9 mouse cellular contexts compared by ENCODE assay signal in genomic region chr12:27657536-27657935, GRCm38 (mm10).
DNase-seq lines count a peak whose midpoint lies in the region; ATAC-seq and TF ChIP-seq lines count a peak whose summit lies in the region.
"Had no signal": no experiment of that assay in that cellular context is flagged by ENCODE, and none has a peak within 500 bp of the region (broad histone marks: within the 10 kb centered on the region; RNA-seq: fewer than 3 reads in every experiment).

No protein-coding gene starts in this region.

- 80% methylated on average over 4 of the region's 4 CpGs for WGBS in kidney, adult 2 months
- 84% methylated on average over 4 of the region's 4 CpGs for WGBS in kidney, embryonic 14.5 days

- no peaks in the 10 kb centered on the region for H3K9me3 ChIP-seq in kidney, embryonic 14.5 days (ENCODE audit: control insufficient read depth, low read length)
- H3K9me3 ChIP-seq: liver, embryonic 13.5 days had no signal

- TF ChIP-seq CTCF in kidney, adult 2 months (conservative IDR thresholded peaks at IDR 0.05; ENCODE audit: insufficient read depth, insufficient read length, low read depth, low read length) = no peak

- no peak overlapping the region for H3K27ac ChIP-seq in kidney, adult 2 months (ENCODE audit: insufficient read depth, low read depth, low read length)
- no peak overlapping the region for H3K27ac ChIP-seq in kidney, embryonic 14.5 days (ENCODE audit: low read depth, low read length)
- H3K27ac ChIP-seq: liver, embryonic 13.5 days had no signal

- TF ChIP-seq POLR2A in kidney, adult 2 months (IDR thresholded peaks at IDR 0.05; ENCODE audit: low read depth, low read length) = no peak

- no peaks in the 10 kb centered on the region for H3K36me3 ChIP-seq in kidney, adult 2 months (ENCODE audit: control insufficient read depth, insufficient read depth, low read length)
- no peaks in the 10 kb centered on the region for H3K36me3 ChIP-seq in kidney, embryonic 14.5 days (ENCODE audit: control insufficient read depth, insufficient read depth, low read length)
- H3K36me3 ChIP-seq: liver, embryonic 13.5 days had no signal

- H3K4me1 ChIP-seq in kidney, adult 2 months (ENCODE audit: control insufficient read depth, insufficient read depth, low read length) = no peaks in the 10 kb centered on the region
- no peaks in the 10 kb centered on the region for H3K4me1 ChIP-seq in kidney, embryonic 14.5 days (ENCODE audit: control insufficient read depth, insufficient read depth, low read length)

- peak; percentile 69 to 78 for DNase-seq in cerebellum, postnatal 14 days
- DNase-seq in cerebellum, adult 11-12 months = no peak
- DNase-seq in kidney, adult 2 months = peak; percentile 25
- peak; percentile 42 for DNase-seq in testis, postnatal 10 days (ENCODE audit: low spot score)
- no peak for DNase-seq in testis, postnatal 14 days (ENCODE audit: low spot score)
- no peak for DNase-seq in neural tube, embryonic 10.5 days (ENCODE audit: extremely low spot score, low spot score)
- no peak for DNase-seq in ovary, postnatal 10 days (ENCODE audit: low spot score)
- DNase-seq: liver, embryonic 13.5 days had no signal

- no peak for ATAC-seq in kidney, embryonic 14.5 days (ENCODE audit: low FRiP score, low TSS enrichment)

- H3K9ac ChIP-seq in kidney, embryonic 14.5 days (ENCODE audit: low read depth, low read length) = no peak overlapping the region
- H3K9ac ChIP-seq: liver, embryonic 13.5 days had no signal

- H3K27me3 ChIP-seq in kidney, adult 2 months (replicated peaks; ENCODE audit: control insufficient read depth, insufficient read depth, low read length) = no peaks in the 10 kb centered on the region
- no peaks in the 10 kb centered on the region for H3K27me3 ChIP-seq in kidney, embryonic 14.5 days (ENCODE audit: control insufficient read depth, insufficient read depth, low read length)
- H3K27me3 ChIP-seq: liver, embryonic 13.5 days had no signal

- no peak overlapping the region for H3K4me2 ChIP-seq in kidney, embryonic 14.5 days (replicated peaks; ENCODE audit: low read depth, low read length)
- H3K4me2 ChIP-seq: liver, embryonic 13.5 days had no signal

- H3K4me3 ChIP-seq in kidney, adult 2 months (ENCODE audit: insufficient read depth, low read depth, low read length) = no peak overlapping the region
- H3K4me3 ChIP-seq in kidney, embryonic 14.5 days (ENCODE audit: low read length) = no peak overlapping the region
- H3K4me3 ChIP-seq: liver, embryonic 13.5 days had no signal

Comparison
In these comparisons a context has a peak if more than half of its experiments do, and no peak if none do; other contexts are left out.
1. DNase-seq: peak in cerebellum, postnatal 14 days (2 of 2), kidney, adult 2 months (single experiment) and testis, postnatal 10 days (single experiment); none in cerebellum, adult 11-12 months (single experiment), testis, postnatal 14 days (single experiment), neural tube, embryonic 10.5 days (single experiment) and ovary, postnatal 10 days (single experiment).